In the genomic region with DNA sequence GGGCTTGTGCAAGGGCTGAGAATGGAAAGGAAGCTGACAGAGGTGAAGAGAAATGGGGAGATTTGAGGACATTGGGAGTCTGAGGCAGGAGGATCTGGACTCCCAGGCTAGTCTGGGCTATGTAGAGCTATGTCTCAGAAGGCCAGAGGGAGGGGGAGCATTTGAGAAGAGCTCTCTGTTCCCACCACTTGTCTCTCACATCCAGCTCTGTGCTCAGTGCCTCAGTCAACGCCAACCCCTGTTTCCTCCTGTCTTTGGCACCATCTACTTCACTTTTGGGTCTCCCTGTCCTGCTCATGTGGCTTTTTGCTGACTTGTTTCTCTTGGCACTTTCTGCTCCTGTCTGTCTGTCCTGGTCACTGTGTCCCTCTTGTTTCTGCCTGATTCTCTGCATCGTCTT, we compare ENCODE assay signal across 9 mouse cellular contexts. TPM values are rescaled to one million over a fixed set of nuclear protein-coding genes. Genes with fewer than 3 reads are reported as not detected.
A peak's percentile ranks its signal among the peaks of the same experiment; 100 is the strongest.
DNase-seq lines count a peak whose midpoint lies in the region; ATAC-seq lines count a peak whose summit lies in the region.
"Had no signal": no experiment of that assay in that cellular context is flagged by ENCODE, and none has a peak within 500 bp of the region (broad histone marks: within the 10 kb centered on the region; RNA-seq: fewer than 3 reads in every experiment).

No protein-coding gene starts in this region.

- H3K27ac ChIP-seq in kidney, embryonic 14.5 days (ENCODE audit: low read depth, low read length), result peak overlapping the region; percentile 37; the same call in 1 of the 2 replicates
- peak overlapping the region; percentile 60 for H3K27ac ChIP-seq in embryonic facial prominence, embryonic 10.5 days (replicated peaks)
- no peak overlapping the region for H3K27ac ChIP-seq in hindbrain, embryonic 14.5 days
- no peak overlapping the region for H3K27ac ChIP-seq in midbrain, embryonic 14.5 days (replicated peaks; ENCODE audit: low read depth, low read length)

- H3K4me1 ChIP-seq in kidney, embryonic 14.5 days (ENCODE audit: control insufficient read depth, insufficient read depth, low read length), result peaks cover 9% of the 10 kb centered on the region; the same call in 1 of the 2 replicates
- peaks cover 32% of the 10 kb centered on the region for H3K4me1 ChIP-seq in embryonic facial prominence, embryonic 10.5 days
- H3K4me1 ChIP-seq in hindbrain, embryonic 14.5 days (replicated peaks; ENCODE audit: control insufficient read depth, insufficient read depth, low read length), result 0 out of 2 replicates have a peak, but pooled peaks cover 5% of the 10 kb centered on the region
- H3K4me1 ChIP-seq in midbrain, embryonic 14.5 days (ENCODE audit: control insufficient read depth, insufficient read depth, low read length), result no peaks in the 10 kb centered on the region

- peaks cover 2% of the 10 kb centered on the region; the same call in 1 of the 2 replicates for H3K27me3 ChIP-seq in kidney, embryonic 14.5 days (ENCODE audit: control insufficient read depth, insufficient read depth, low read length)
- peaks cover 42% of the 10 kb centered on the region for H3K27me3 ChIP-seq in embryonic facial prominence, embryonic 10.5 days (replicated peaks; ENCODE audit: low read depth, poor library complexity, severe bottlenecking)
- no peaks in the 10 kb centered on the region for H3K27me3 ChIP-seq in hindbrain, embryonic 14.5 days (ENCODE audit: control insufficient read depth, insufficient read depth, low read length)
- no peaks in the 10 kb centered on the region for H3K27me3 ChIP-seq in midbrain, embryonic 14.5 days (ENCODE audit: control insufficient read depth, insufficient read depth, low read length)

- ATAC-seq in kidney, embryonic 14.5 days (ENCODE audit: low FRiP score, low TSS enrichment), result 0 out of 2 replicates have a peak, but pooled peaks have one; percentile 25
- ATAC-seq in hindbrain, embryonic 14.5 days (ENCODE audit: low FRiP score), result no peak
- ATAC-seq in midbrain, embryonic 14.5 days (ENCODE audit: low FRiP score, low TSS enrichment), result no peak
- ATAC-seq in monocyte, adult 5-6 weeks (replicated peaks; ENCODE audit: insufficient number of reproducible peaks, low FRiP score, low TSS enrichment, poor library complexity, severe bottlenecking), result no peak

- no peak for DNase-seq in kidney, adult 8-10 months
- DNase-seq in embryonic facial prominence, embryonic 10.5 days (ENCODE audit: low spot score), result no peak
- no peak for DNase-seq in hindbrain, embryonic 14.5 days (ENCODE audit: low spot score)
- DNase-seq in midbrain, embryonic 14.5 days, result peak; percentile 15
- no peak for DNase-seq in right cerebral cortex, postnatal 36 days (ENCODE audit: low spot score in 2 of 2)
- no peak for DNase-seq in urinary bladder, postnatal 25 days (ENCODE audit: low spot score)

- peak overlapping the region; percentile 55; the same call in 1 of the 2 replicates for H3K9ac ChIP-seq in kidney, embryonic 14.5 days (ENCODE audit: low read depth, low read length)
- no peak overlapping the region for H3K9ac ChIP-seq in hindbrain, embryonic 14.5 days
- H3K9ac ChIP-seq in midbrain, embryonic 14.5 days (replicated peaks; ENCODE audit: low read length), result no peak overlapping the region

- peaks cover 3% of the 10 kb centered on the region; the same call in 1 of the 2 replicates for H3K9me3 ChIP-seq in kidney, embryonic 14.5 days (ENCODE audit: control insufficient read depth, low read length)
- H3K9me3 ChIP-seq in embryonic facial prominence, embryonic 10.5 days, result no peaks in the 10 kb centered on the region
- H3K9me3 ChIP-seq in hindbrain, embryonic 14.5 days (ENCODE audit: control insufficient read depth, low read length), result no peaks in the 10 kb centered on the region
- H3K9me3 ChIP-seq in midbrain, embryonic 14.5 days (ENCODE audit: control insufficient read depth, low read length), result no peaks in the 10 kb centered on the region

- peak overlapping the region; percentile 50 for H3K4me2 ChIP-seq in kidney, embryonic 14.5 days (replicated peaks; ENCODE audit: low read depth, low read length)
- peak overlapping the region; percentile 38 for H3K4me2 ChIP-seq in hindbrain, embryonic 14.5 days (replicated peaks)
- H3K4me2 ChIP-seq in midbrain, embryonic 14.5 days (ENCODE audit: low read length), result peak overlapping the region; percentile 47

- WGBS in kidney, embryonic 14.5 days, result 15% methylated on average over 2 of the region's 2 CpGs
- WGBS in embryonic facial prominence, embryonic 10.5 days, result 45% methylated on average over 2 of the region's 2 CpGs
- WGBS in hindbrain, embryonic 14.5 days, result 67% methylated on average over 2 of the region's 2 CpGs
- WGBS in midbrain, embryonic 14.5 days, result 44% methylated on average over 2 of the region's 2 CpGs

- H3K4me3 ChIP-seq in kidney, embryonic 14.5 days (ENCODE audit: low read length), result peak overlapping the region; percentile 31
- peak overlapping the region; percentile 43 for H3K4me3 ChIP-seq in embryonic facial prominence, embryonic 10.5 days
- H3K4me3 ChIP-seq in hindbrain, embryonic 14.5 days (replicated peaks; ENCODE audit: low read length), result 0 out of 2 replicates have a peak overlapping the region, but pooled peaks have one; percentile 6
- H3K4me3 ChIP-seq in midbrain, embryonic 14.5 days (replicated peaks; ENCODE audit: low read depth, low read length), result no peak overlapping the region

- H3K36me3 ChIP-seq in kidney, embryonic 14.5 days (ENCODE audit: control insufficient read depth, insufficient read depth, low read length), result no peaks in the 10 kb centered on the region
- no peaks in the 10 kb centered on the region for H3K36me3 ChIP-seq in embryonic facial prominence, embryonic 10.5 days (replicated peaks)
- no peaks in the 10 kb centered on the region for H3K36me3 ChIP-seq in hindbrain, embryonic 14.5 days (replicated peaks; ENCODE audit: control insufficient read depth, insufficient read depth)
- no peaks in the 10 kb centered on the region for H3K36me3 ChIP-seq in midbrain, embryonic 14.5 days (ENCODE audit: control insufficient read depth, insufficient read depth, low read length)

RNA-seq across cellular contexts. Expression of a gene that starts 0.6 kb away (rescaled TPM):
- 4.3 and 4.8 TPM in 2 replicates for polyA plus RNA-seq in kidney, embryonic 14.5 days (2014; fragmentation: Nextera tagmentation; extraction: Ambion mirVana)
- 1.3 TPM in 1 of 2 replicates, not detected in the other for polyA plus RNA-seq in embryonic facial prominence, embryonic 10.5 days (2016; fragmentation: Nextera tagmentation; extraction: Ambion mirVana)
- polyA plus RNA-seq in hindbrain, embryonic 14.5 days (2014; fragmentation: Nextera tagmentation; extraction: Ambion mirVana), result 0.82 and 0.94 TPM in 2 replicates
- polyA plus RNA-seq in midbrain, embryonic 14.5 days (2014; fragmentation: Nextera tagmentation; extraction: Ambion mirVana), result 0.78 and 1.5 TPM in 2 replicates
- total RNA-seq in monocyte, adult 5-6 weeks (2017), result 2.3 TPM in 1 of 3 replicates, not detected in the others
- total RNA-seq: hematopoietic stem cell, adult 5-6 weeks had no signal

RNA-seq across cellular contexts. Expression of a gene that starts 0.6 kb away (rescaled TPM):
- 0.81 and 1.3 TPM in 2 replicates for polyA plus RNA-seq in kidney, embryonic 14.5 days (2014; fragmentation: Nextera tagmentation; extraction: Ambion mirVana)
- polyA plus RNA-seq in embryonic facial prominence, embryonic 10.5 days (2016; fragmentation: Nextera tagmentation; extraction: Ambion mirVana), result 0.83 and 1.00 TPM in 2 replicates
- polyA plus RNA-seq in hindbrain, embryonic 14.5 days (2014; fragmentation: Nextera tagmentation; extraction: Ambion mirVana), result not detected in 2 replicates
- 0.62 TPM in 1 of 2 replicates, not detected in the other for polyA plus RNA-seq in midbrain, embryonic 14.5 days (2014; fragmentation: Nextera tagmentation; extraction: Ambion mirVana)
- total RNA-seq in monocyte, adult 5-6 weeks (2017), result not detected in 3 replicates
- total RNA-seq: hematopoietic stem cell, adult 5-6 weeks had no signal

RNA-seq across cellular contexts. Expression of a gene that starts 8.1 kb away (rescaled TPM):
- polyA plus RNA-seq in kidney, embryonic 14.5 days (2014; fragmentation: Nextera tagmentation; extraction: Ambion mirVana), result 0.31 and 0.34 TPM in 2 replicates
- polyA plus RNA-seq in embryonic facial prominence, embryonic 10.5 days (2016; fragmentation: Nextera tagmentation; extraction: Ambion mirVana), result 0.51 and 0.62 TPM in 2 replicates
- polyA plus RNA-seq in hindbrain, embryonic 14.5 days (2014; fragmentation: Nextera tagmentation; extraction: Ambion mirVana), result 0.23 TPM in 1 of 2 replicates, not detected in the other
- polyA plus RNA-seq in midbrain, embryonic 14.5 days (2014; fragmentation: Nextera tagmentation; extraction: Ambion mirVana), result not detected in 2 replicates
- 0.39 TPM in 1 of 3 replicates, not detected in the others for total RNA-seq in monocyte, adult 5-6 weeks (2017)
- total RNA-seq: hematopoietic stem cell, adult 5-6 weeks had no signal

RNA-seq across cellular contexts. Expression of a gene that starts 11.3 kb away (rescaled TPM):
- polyA plus RNA-seq in kidney, embryonic 14.5 days (2014; fragmentation: Nextera tagmentation; extraction: Ambion mirVana), result 0.36 and 0.46 TPM in 2 replicates
- polyA plus RNA-seq in embryonic facial prominence, embryonic 10.5 days (2016; fragmentation: Nextera tagmentation; extraction: Ambion mirVana), result 0.52 and 0.93 TPM in 2 replicates
- polyA plus RNA-seq in hindbrain, embryonic 14.5 days (2014; fragmentation: Nextera tagmentation; extraction: Ambion mirVana), result 0.21 and 0.42 TPM in 2 replicates
- polyA plus RNA-seq in midbrain, embryonic 14.5 days (2014; fragmentation: Nextera tagmentation; extraction: Ambion mirVana), result 0.11 and 0.21 TPM in 2 replicates
- 0.57 to 3.1 TPM (median 0.75 TPM) in 3 replicates for total RNA-seq in monocyte, adult 5-6 weeks (2017)
- total RNA-seq: hematopoietic stem cell, adult 5-6 weeks had no signal

RNA-seq across cellular contexts. Expression of a gene that starts 11.8 kb away (rescaled TPM):
- polyA plus RNA-seq in kidney, embryonic 14.5 days (2014; fragmentation: Nextera tagmentation; extraction: Ambion mirVana), result 73.9 and 85.7 TPM in 2 replicates
- 59.4 and 60.0 TPM in 2 replicates for polyA plus RNA-seq in embryonic facial prominence, embryonic 10.5 days (2016; fragmentation: Nextera tagmentation; extraction: Ambion mirVana)
- polyA plus RNA-seq in hindbrain, embryonic 14.5 days (2014; fragmentation: Nextera tagmentation; extraction: Ambion mirVana), result 86.8 and 89.1 TPM in 2 replicates
- 79.4 and 86.0 TPM in 2 replicates for polyA plus RNA-seq in midbrain, embryonic 14.5 days (2014; fragmentation: Nextera tagmentation; extraction: Ambion mirVana)
- 24.3 to 47.0 TPM (median 28.3 TPM) in 3 replicates for total RNA-seq in monocyte, adult 5-6 weeks (2017)

Comparison
In these comparisons a context has a peak if more than half of its experiments do, and no peak if none do; other contexts are left out.
1. H3K27ac ChIP-seq: peak in kidney, embryonic 14.5 days (single experiment) and embryonic facial prominence, embryonic 10.5 days (single experiment); none in hindbrain, embryonic 14.5 days (single experiment) and midbrain, embryonic 14.5 days (single experiment).
2. Peak in every context shown above with its lines, with median percentiles within 50 percentile points of each other: H3K4me2 ChIP-seq.